ENCODE assay signal across 29 mouse cellular contexts in the genomic region with DNA sequence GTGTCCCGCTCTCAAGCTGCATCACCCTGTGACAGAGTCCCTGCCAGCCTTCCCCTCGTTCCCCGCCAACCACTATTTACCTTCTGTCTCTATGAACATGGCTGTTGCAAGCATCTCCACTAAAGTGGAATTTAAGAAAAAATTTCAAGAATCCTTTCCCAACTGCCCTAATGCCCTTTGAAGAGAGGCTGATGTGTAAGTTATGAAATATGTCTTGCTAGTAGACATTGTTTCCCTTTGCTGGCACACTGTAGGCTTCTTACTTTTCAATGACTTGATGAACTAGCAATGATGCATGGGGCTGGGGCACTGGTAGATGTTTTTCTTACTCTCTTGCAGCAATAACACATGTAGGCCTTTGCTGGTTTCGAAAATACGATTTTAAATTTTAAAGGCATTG. TPM values are rescaled to one million over a fixed set of nuclear protein-coding genes. Genes with fewer than 3 reads are reported as not detected.
DNase-seq lines count a peak whose midpoint lies in the region; ATAC-seq and TF ChIP-seq lines count a peak whose summit lies in the region.
"Had no signal": no experiment of that assay in that cellular context is flagged by ENCODE, and none has a peak within 500 bp of the region (broad histone marks: within the 10 kb centered on the region; RNA-seq: fewer than 3 reads in every experiment).

No protein-coding gene starts in this region.

- DNase-seq in lung, postnatal 0 days (ENCODE audit: low spot score) = peak; percentile 74
- DNase-seq in lung, postnatal 10 days = no peak
- DNase-seq in midbrain, embryonic 10.5 days (ENCODE audit: low spot score) = no peak
- DNase-seq in 3T3-L1 (ENCODE audit: low read depth, low spot score) (peak; percentile 26), NIH3T3 (ENCODE audit: low read depth) (peak; percentile 74)
- DNase-seq in adrenal gland, postnatal 14 days = no peak
- DNase-seq: adrenal gland, postnatal 10 days; cerebellum, adult 11-12 months; cerebellum, adult 8-10 months; cerebellum, postnatal 10 days; cerebellum, postnatal 36 days; embryo, embryonic 11 days; gastrocnemius, postnatal 10 days; gastrocnemius, postnatal 36 days; heart, adult 2 months; heart, postnatal 14 days; heart, postnatal 4 days had no signal

- no peaks in the 10 kb centered on the region for H3K4me1 ChIP-seq in lung, postnatal 0 days (ENCODE audit: insufficient read depth, low read depth, low read length)
- peaks cover 30% of the 10 kb centered on the region for H3K4me1 ChIP-seq in midbrain, embryonic 12.5 days
- H3K4me1 ChIP-seq in midbrain, embryonic 10.5 days = peaks cover 31% of the 10 kb centered on the region

- H3K4me3 ChIP-seq in lung, postnatal 0 days (ENCODE audit: low read depth, low read length) = no peak overlapping the region
- no peak overlapping the region for H3K4me3 ChIP-seq in midbrain, embryonic 12.5 days
- no peak overlapping the region for H3K4me3 ChIP-seq in midbrain, embryonic 10.5 days
- H3K4me3 ChIP-seq: embryonic facial prominence, embryonic 10.5 days; embryonic facial prominence, embryonic 13.5 days; erythroblast, embryonic 14.5 days; forebrain, embryonic 12.5 days; heart, adult 2 months; heart, embryonic 10.5 days; heart, embryonic 13.5 days; hindbrain, embryonic 15.5 days had no signal

- no peaks in the 10 kb centered on the region for H3K9me3 ChIP-seq in lung, postnatal 0 days (ENCODE audit: low read length)
- H3K9me3 ChIP-seq in midbrain, embryonic 12.5 days = no peaks in the 10 kb centered on the region
- no peaks in the 10 kb centered on the region for H3K9me3 ChIP-seq in midbrain, embryonic 10.5 days (replicated peaks)
- H3K9me3 ChIP-seq: embryonic facial prominence, embryonic 10.5 days; embryonic facial prominence, embryonic 13.5 days; forebrain, embryonic 12.5 days; heart, embryonic 10.5 days; heart, embryonic 13.5 days; hindbrain, embryonic 15.5 days had no signal

- peak; percentile 96 for TF ChIP-seq EP300 in lung, postnatal 0 days (IDR thresholded peaks at IDR 0.05)

- no peak overlapping the region for H3K27ac ChIP-seq in lung, postnatal 0 days (ENCODE audit: low read length)
- H3K27ac ChIP-seq in midbrain, embryonic 12.5 days (replicated peaks) = 0 out of 2 replicates have a peak overlapping the region, but pooled peaks have one; percentile 80
- no peak overlapping the region for H3K27ac ChIP-seq in midbrain, embryonic 10.5 days (replicated peaks)
- H3K27ac ChIP-seq: embryonic facial prominence, embryonic 10.5 days; embryonic facial prominence, embryonic 13.5 days; forebrain, embryonic 12.5 days; heart, adult 2 months; heart, embryonic 10.5 days; heart, embryonic 13.5 days; hindbrain, embryonic 15.5 days had no signal

- no peaks in the 10 kb centered on the region for H3K27me3 ChIP-seq in lung, postnatal 0 days (replicated peaks; ENCODE audit: insufficient read depth, low read length)
- H3K27me3 ChIP-seq in midbrain, embryonic 12.5 days = no peaks in the 10 kb centered on the region
- no peaks in the 10 kb centered on the region for H3K27me3 ChIP-seq in midbrain, embryonic 10.5 days (ENCODE audit: low read depth, poor library complexity, severe bottlenecking)
- H3K27me3 ChIP-seq: embryonic facial prominence, embryonic 13.5 days; forebrain, embryonic 12.5 days; heart, embryonic 13.5 days; hindbrain, embryonic 15.5 days; Patski had no signal

- peak; percentile 48 for ATAC-seq in lung, postnatal 0 days
- no peak for ATAC-seq in midbrain, embryonic 12.5 days (ENCODE audit: low FRiP score, low read depth)
- ATAC-seq: CD4-positive, CD25-positive, alpha-beta regulatory T cell, adult 4 months; forebrain, embryonic 16.5 days; Patski had no signal

- H3K4me2 ChIP-seq in lung, postnatal 0 days (replicated peaks; ENCODE audit: low read depth, low read length) = no peak overlapping the region
- no peak overlapping the region for H3K4me2 ChIP-seq in midbrain, embryonic 12.5 days (replicated peaks)
- H3K4me2 ChIP-seq: embryonic facial prominence, embryonic 13.5 days; forebrain, embryonic 12.5 days; heart, embryonic 13.5 days; hindbrain, embryonic 15.5 days had no signal

- no peak overlapping the region for H3K9ac ChIP-seq in lung, postnatal 0 days (replicated peaks; ENCODE audit: low read depth)
- H3K9ac ChIP-seq in midbrain, embryonic 12.5 days (replicated peaks) = no peak overlapping the region
- H3K9ac ChIP-seq: embryonic facial prominence, embryonic 13.5 days; forebrain, embryonic 12.5 days; heart, embryonic 13.5 days; hindbrain, embryonic 15.5 days had no signal

- no peak for TF ChIP-seq CTCF in lung, postnatal 0 days (IDR thresholded peaks at IDR 0.05)

- no peaks in the 10 kb centered on the region for H3K36me3 ChIP-seq in lung, postnatal 0 days (ENCODE audit: insufficient read depth, low read length)
- peaks cover 31% of the 10 kb centered on the region for H3K36me3 ChIP-seq in midbrain, embryonic 12.5 days
- H3K36me3 ChIP-seq in midbrain, embryonic 10.5 days = peaks cover 89% of the 10 kb centered on the region

- WGBS in lung, postnatal 0 days = 59% methylated on average over 5 of the region's 5 CpGs
- WGBS in midbrain, embryonic 12.5 days = 87% methylated on average over 5 of the region's 5 CpGs
- WGBS in midbrain, embryonic 10.5 days = 88% methylated on average over 5 of the region's 5 CpGs

RNA-seq across cellular contexts. Expression of gene Zfp827, which starts 49.0 kb away (rescaled TPM):
- polyA plus RNA-seq in lung, postnatal 0 days (2015; fragmentation: Nextera tagmentation; extraction: Ambion mirVana) = 3.4 and 4.2 TPM in 2 replicates
- 12.0 and 13.0 TPM in 2 replicates for polyA plus RNA-seq in midbrain, embryonic 12.5 days (2016; fragmentation: Nextera tagmentation; extraction: Ambion mirVana)
- polyA plus RNA-seq in midbrain, embryonic 10.5 days (2016; fragmentation: Nextera tagmentation; extraction: Ambion mirVana) = 4.5 and 6.8 TPM in 2 replicates
- total RNA-seq in adrenal gland, postnatal 14 days (2021) = 15.3 and 17.1 TPM in 2 replicates
- total RNA-seq: MEL had no signal

Comparison
In these comparisons a context has a peak if more than half of its experiments do, and no peak if none do; other contexts are left out.
1. DNase-seq: peak in lung, postnatal 0 days (single experiment), 3T3-L1 (single experiment) and NIH3T3 (single experiment); none in lung, postnatal 10 days (single experiment), midbrain, embryonic 10.5 days (single experiment) and adrenal gland, postnatal 14 days (single experiment).